Mouse (Mus musculus) myocyte (in vitro differentiated cells): ENCODE results near the gene Rab6b.

ENCODE experiments used
- E2F4 ChIP-seq: IDR thresholded peaks from one replicate; pipeline ENCODE4 v1.6.1; 2011; ENCODE audit warnings: mild to moderate bottlenecking, control low read depth, moderate library complexity; ENCODE audit not compliant: insufficient read depth
- MAX ChIP-seq: IDR thresholded peaks from one replicate; pipeline ENCODE4 v1.6.1; 2011; ENCODE audit warnings: low read depth, mild to moderate bottlenecking, control low read depth
- POLR2A ChIP-seq: IDR thresholded peaks from one replicate; pipeline ENCODE4 v1.6.1; 2011; ENCODE audit warnings: low read depth, mild to moderate bottlenecking, control low read depth, moderate library complexity; ENCODE audit not compliant: insufficient read length
- SRF ChIP-seq: IDR thresholded peaks from one replicate; pipeline ENCODE4 v1.6.1; 2011; ENCODE audit warnings: low read depth; ENCODE audit not compliant: control insufficient read depth, insufficient read length
- TCF3 ChIP-seq: IDR thresholded peaks from one replicate; pipeline ENCODE4 v1.6.1; 2011; ENCODE audit warnings: low read depth, control low read depth; ENCODE audit not compliant: insufficient read length
- USF1 ChIP-seq: IDR thresholded peaks from one replicate; pipeline ENCODE4 v1.6.1; 2011; ENCODE audit warnings: low read depth, mild to moderate bottlenecking, control low read depth, moderate library complexity

- TF ChIP-seq E2F4, result no peak
- no peak for TF ChIP-seq MAX
- TF ChIP-seq SRF, result no peak
- no peak for TF ChIP-seq POLR2A
- TF ChIP-seq TCF3, result no peak
- TF ChIP-seq USF1, result no peak
Measured at GRCm38 (mm10) chr9:103139481-103139880, 27.9 kb downstream of the Rab6b start.
